Mouse (Mus musculus): ENCODE data around the gene 3110018I06Rik.

- TF ChIP-seq CTCF (IDR thresholded peaks at IDR 0.05; ENCODE audit: low read depth) (no peak), EP300 (optimal IDR thresholded peaks at IDR 0.05) (no peak)
Measured at GRCm38 (mm10) chr12:107479350-107479749, 9.1 kb upstream of the 3110018I06Rik start.

Measured in stomach, postnatal 0 days (tissue).